Mouse (Mus musculus): ENCODE measurements around the gene Lhx2. TPM values are rescaled to one million over a fixed set of nuclear protein-coding genes. Genes with fewer than 3 reads are reported as not detected.

Lhx2 gene
- polyA plus RNA-seq, 1 experiment: 0.08 TPM

DNA sequence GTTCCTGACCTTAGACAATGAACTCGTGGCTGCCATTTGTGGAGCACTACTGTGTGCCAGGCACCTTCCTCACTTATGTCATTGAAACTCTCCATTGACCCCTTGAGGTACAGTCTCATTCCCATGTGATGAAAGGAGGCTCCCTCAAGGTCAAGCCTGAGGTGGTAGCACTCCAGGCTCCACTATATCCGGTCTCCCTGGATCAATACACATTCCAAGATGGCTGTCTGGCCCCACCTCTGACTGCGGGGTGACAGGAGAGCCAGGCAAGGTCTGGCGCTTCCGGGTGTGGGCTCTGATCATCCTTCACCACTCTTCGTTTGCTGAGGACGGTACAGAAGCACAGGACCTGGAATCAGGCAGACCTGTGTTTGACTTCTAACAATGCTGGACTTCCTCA, 58.2 kb downstream of the Lhx2 start:
- H3K4me3 ChIP-seq (ENCODE audit: low read depth, low read length): no peak overlapping the region
- TF ChIP-seq CTCF (IDR thresholded peaks at IDR 0.05; ENCODE audit: extremely low read depth, insufficient read length, insufficient replicate concordance, low read depth, low read length) (no peak), POLR2A (IDR thresholded peaks at IDR 0.05; ENCODE audit: low read depth, low read length) (no peak)
- H3K27me3 ChIP-seq (ENCODE audit: control insufficient read depth, insufficient read depth, low read length): no peaks in the 10 kb centered on the region
- no peaks in the 10 kb centered on the region for H3K36me3 ChIP-seq (ENCODE audit: control insufficient read depth, insufficient read depth, low read length)
- H3K4me1 ChIP-seq (ENCODE audit: control insufficient read depth, insufficient read depth, insufficient read length, low read length): no peaks in the 10 kb centered on the region
- H3K27ac ChIP-seq (ENCODE audit: insufficient read depth, low read depth, low read length): no peak overlapping the region
- WGBS: 39% methylated on average over 7 of the region's 7 CpGs

DNA sequence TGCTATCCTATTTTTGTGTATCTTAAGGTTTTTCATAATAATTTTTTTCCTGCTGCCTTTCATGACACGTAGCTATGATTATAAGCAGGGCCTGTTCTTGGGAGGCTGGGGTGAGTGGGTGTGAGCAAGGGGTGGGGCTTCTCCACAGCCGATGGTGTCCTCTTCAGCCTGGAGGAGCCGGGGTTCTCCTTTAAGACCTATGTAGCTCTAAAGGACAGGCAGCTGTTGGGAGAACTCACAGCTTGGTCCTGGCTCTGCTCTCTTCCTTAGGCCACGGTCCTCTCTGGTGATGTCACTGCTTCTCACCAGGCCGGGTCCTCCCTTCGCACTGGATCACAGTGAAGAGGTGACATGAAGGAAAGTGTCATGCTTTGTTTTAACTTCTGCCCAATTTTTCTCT, 58.8 kb downstream of the Lhx2 start:
- Histone ChIP-seq H3K4me3 (ENCODE audit: low read depth, low read length) (no peak overlapping the region), H3K36me3 (ENCODE audit: control insufficient read depth, insufficient read depth, low read length) (no peaks in the 10 kb centered on the region), H3K27ac (ENCODE audit: insufficient read depth, low read depth, low read length) (no peak overlapping the region), H3K4me1 (ENCODE audit: control insufficient read depth, insufficient read depth, insufficient read length, low read length) (no peaks in the 10 kb centered on the region), H3K27me3 (ENCODE audit: control insufficient read depth, insufficient read depth, low read length) (no peaks in the 10 kb centered on the region)
- TF ChIP-seq CTCF (IDR thresholded peaks at IDR 0.05; ENCODE audit: extremely low read depth, insufficient read length, insufficient replicate concordance, low read depth, low read length): no peak
- no peak for TF ChIP-seq POLR2A (IDR thresholded peaks at IDR 0.05; ENCODE audit: low read depth, low read length)
- WGBS: 50% methylated on average over 6 of the region's 6 CpGs

DNA sequence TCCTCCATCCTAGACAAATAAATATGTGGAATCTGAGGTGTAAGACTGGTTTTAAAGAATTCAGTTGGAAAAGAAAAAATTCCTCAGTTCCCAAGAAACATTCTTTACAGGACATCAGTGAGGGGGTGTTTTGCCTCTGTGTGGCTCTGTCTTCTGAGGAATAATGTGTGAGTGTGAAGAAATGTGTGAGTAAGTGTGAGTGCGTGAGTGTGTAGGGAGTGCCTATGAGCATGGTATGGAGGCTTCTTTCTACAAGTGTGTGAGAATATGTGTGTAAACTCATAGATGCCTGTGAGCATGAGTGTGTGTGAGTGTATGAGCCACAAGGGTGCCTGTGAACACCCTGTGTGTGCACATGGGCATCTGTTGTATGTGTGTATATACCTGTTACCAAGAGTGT, 63.5 kb downstream of the Lhx2 start:
- Histone ChIP-seq H3K27me3 (ENCODE audit: control insufficient read depth, insufficient read depth, low read length) (no peaks in the 10 kb centered on the region), H3K4me3 (ENCODE audit: low read depth, low read length) (no peak overlapping the region), H3K36me3 (ENCODE audit: control insufficient read depth, insufficient read depth, low read length) (no peaks in the 10 kb centered on the region), H3K4me1 (ENCODE audit: control insufficient read depth, insufficient read depth, insufficient read length, low read length) (no peaks in the 10 kb centered on the region), H3K27ac (ENCODE audit: insufficient read depth, low read depth, low read length) (no peak overlapping the region)
- TF ChIP-seq CTCF (IDR thresholded peaks at IDR 0.05; ENCODE audit: extremely low read depth, insufficient read length, insufficient replicate concordance, low read depth, low read length): no peak
- no peak for TF ChIP-seq POLR2A (IDR thresholded peaks at IDR 0.05; ENCODE audit: low read depth, low read length)
- WGBS: 87% methylated on average over 1 of the region's 1 CpGs

DNA sequence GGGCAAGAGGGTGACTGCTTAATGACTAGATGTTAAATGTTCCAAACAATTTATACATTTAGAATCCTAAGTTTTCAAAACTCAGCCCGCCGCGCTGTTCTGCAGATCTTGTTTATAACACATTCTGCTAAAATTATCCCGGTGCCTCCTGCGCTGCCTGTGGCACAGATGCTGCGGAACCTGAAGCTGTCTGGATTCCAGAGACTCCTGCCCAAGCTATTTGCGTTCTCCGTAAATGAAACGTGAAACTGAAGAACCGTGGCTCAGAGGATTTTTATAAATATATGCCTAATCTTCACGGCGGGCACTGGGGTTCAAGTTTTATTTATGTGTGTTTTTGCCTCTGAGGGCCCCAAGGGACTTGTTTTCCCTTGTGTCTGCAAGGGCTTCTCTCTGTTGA, 64.2 kb downstream of the Lhx2 start:
- TF ChIP-seq POLR2A (IDR thresholded peaks at IDR 0.05; ENCODE audit: low read depth, low read length) (no peak), CTCF (IDR thresholded peaks at IDR 0.05; ENCODE audit: extremely low read depth, insufficient read length, insufficient replicate concordance, low read depth, low read length) (no peak)
- Histone ChIP-seq H3K27ac (ENCODE audit: insufficient read depth, low read depth, low read length) (no peak overlapping the region), H3K27me3 (ENCODE audit: control insufficient read depth, insufficient read depth, low read length) (no peaks in the 10 kb centered on the region), H3K4me1 (ENCODE audit: control insufficient read depth, insufficient read depth, insufficient read length, low read length) (no peaks in the 10 kb centered on the region), H3K4me3 (ENCODE audit: low read depth, low read length) (no peak overlapping the region), H3K36me3 (ENCODE audit: control insufficient read depth, insufficient read depth, low read length) (no peaks in the 10 kb centered on the region)
- WGBS: 67% methylated on average over 12 of the region's 12 CpGs

DNA sequence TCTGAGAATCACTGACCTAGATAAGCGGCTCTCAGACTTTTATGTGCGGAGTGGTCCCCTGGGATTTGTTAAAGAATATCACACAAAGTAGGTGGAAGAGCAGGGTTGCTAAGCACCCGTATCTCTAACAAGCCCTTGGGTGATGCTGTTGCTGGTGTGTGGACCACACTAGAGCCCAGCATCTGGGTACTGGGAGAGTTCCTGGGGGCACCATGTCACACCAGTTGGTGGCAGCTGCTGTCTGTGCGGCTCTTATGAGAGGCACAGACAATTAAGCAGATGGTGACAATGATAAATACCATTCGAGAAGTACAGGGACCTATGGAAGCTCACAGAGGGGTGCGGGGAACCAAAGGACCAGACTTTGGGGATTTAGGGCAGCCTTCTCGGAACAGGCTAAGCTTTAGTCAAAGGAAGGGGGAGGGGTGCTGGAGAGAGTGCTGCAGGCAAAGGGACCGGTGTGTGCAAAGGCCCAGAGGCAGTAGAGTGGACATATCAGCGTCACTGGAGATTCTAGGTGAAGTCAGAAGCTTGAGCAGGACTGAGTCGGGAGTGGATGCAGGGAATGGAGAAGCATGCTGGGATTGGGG, 65.0 kb downstream of the Lhx2 start:
- Histone ChIP-seq H3K27ac (ENCODE audit: insufficient read depth, low read depth, low read length) (no peak overlapping the region), H3K27me3 (ENCODE audit: control insufficient read depth, insufficient read depth, low read length) (no peaks in the 10 kb centered on the region), H3K4me3 (ENCODE audit: low read depth, low read length) (no peak overlapping the region), H3K36me3 (ENCODE audit: control insufficient read depth, insufficient read depth, low read length) (no peaks in the 10 kb centered on the region), H3K4me1 (ENCODE audit: control insufficient read depth, insufficient read depth, insufficient read length, low read length) (no peaks in the 10 kb centered on the region)
- WGBS: 75% methylated on average over 10 of the region's 10 CpGs
- TF ChIP-seq CTCF (IDR thresholded peaks at IDR 0.05; ENCODE audit: extremely low read depth, insufficient read length, insufficient replicate concordance, low read depth, low read length): no peak
- TF ChIP-seq POLR2A (IDR thresholded peaks at IDR 0.05; ENCODE audit: low read depth, low read length): no peak

DNA sequence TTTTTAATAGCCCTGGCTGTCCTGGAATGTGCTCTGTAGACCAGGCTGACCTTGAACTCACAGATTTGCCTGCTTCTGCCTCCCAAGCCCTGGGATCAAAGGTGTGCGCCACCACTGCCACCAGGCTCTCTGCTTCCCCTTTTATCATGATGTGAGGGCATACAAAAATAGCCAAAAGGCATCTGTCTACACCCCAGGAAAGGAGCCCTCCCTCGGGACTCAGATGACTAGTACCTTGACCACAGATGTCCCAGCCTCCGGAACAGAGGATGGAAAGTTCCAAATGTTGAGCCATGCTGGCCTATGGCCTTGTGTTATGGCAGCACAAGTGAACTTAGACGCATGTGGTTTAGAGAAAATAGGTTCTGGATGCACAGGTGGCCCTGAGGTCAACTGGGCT, 66.3 kb downstream of the Lhx2 start:
- Histone ChIP-seq H3K4me3 (ENCODE audit: low read depth, low read length) (no peak overlapping the region), H3K27me3 (ENCODE audit: control insufficient read depth, insufficient read depth, low read length) (no peaks in the 10 kb centered on the region), H3K36me3 (ENCODE audit: control insufficient read depth, insufficient read depth, low read length) (no peaks in the 10 kb centered on the region), H3K4me1 (ENCODE audit: control insufficient read depth, insufficient read depth, insufficient read length, low read length) (no peaks in the 10 kb centered on the region), H3K27ac (ENCODE audit: insufficient read depth, low read depth, low read length) (no peak overlapping the region)
- no peak for TF ChIP-seq CTCF (IDR thresholded peaks at IDR 0.05; ENCODE audit: extremely low read depth, insufficient read length, insufficient replicate concordance, low read depth, low read length)
- no peak for TF ChIP-seq POLR2A (IDR thresholded peaks at IDR 0.05; ENCODE audit: low read depth, low read length)
- WGBS: 81% methylated on average over 4 of the region's 4 CpGs

DNA sequence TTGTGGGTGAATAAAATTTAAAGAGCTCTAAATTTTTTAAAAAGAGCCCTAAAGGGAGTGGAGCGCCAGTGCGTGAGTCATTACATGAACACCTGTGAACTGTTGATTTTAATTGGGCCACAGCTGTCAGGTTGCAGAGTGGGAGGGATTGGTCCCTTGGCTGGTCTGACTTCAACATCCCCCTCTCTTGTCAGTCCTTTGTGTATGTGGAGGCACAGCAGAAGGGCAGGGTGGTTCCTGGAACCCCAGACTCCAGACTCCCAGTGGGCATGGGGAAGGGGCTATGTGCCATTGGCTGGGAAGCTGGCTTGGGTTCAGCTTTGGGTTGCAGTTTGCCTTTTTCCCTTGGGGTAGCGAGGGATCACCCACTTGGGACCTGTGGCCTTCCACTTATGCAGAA, 70.2 kb downstream of the Lhx2 start:
- Histone ChIP-seq H3K4me1 (ENCODE audit: control insufficient read depth, insufficient read depth, insufficient read length, low read length) (no peaks in the 10 kb centered on the region), H3K4me3 (ENCODE audit: low read depth, low read length) (no peak overlapping the region), H3K27ac (ENCODE audit: insufficient read depth, low read depth, low read length) (no peak overlapping the region), H3K36me3 (ENCODE audit: control insufficient read depth, insufficient read depth, low read length) (no peaks in the 10 kb centered on the region), H3K27me3 (ENCODE audit: control insufficient read depth, insufficient read depth, low read length) (no peaks in the 10 kb centered on the region; the same call in 1 of the 2 replicates)
- TF ChIP-seq CTCF (IDR thresholded peaks at IDR 0.05; ENCODE audit: extremely low read depth, insufficient read length, insufficient replicate concordance, low read depth, low read length) (no peak), POLR2A (IDR thresholded peaks at IDR 0.05; ENCODE audit: low read depth, low read length) (no peak)
- WGBS: 74% methylated on average over 3 of the region's 3 CpGs

Data from small intestine, adult 2 months (tissue).